Mouse (Mus musculus) adrenal gland, postnatal 10 days (tissue): ENCODE data around the gene Nemp1. TPM values are rescaled to one million over a fixed set of nuclear protein-coding genes. Genes with fewer than 3 reads are reported as not detected.
"Not testable (repeated sequence)": the region's sequence is repeated elsewhere in the genome, so short reads cannot be mapped to it uniquely, and the experiment has no call there.

Experiments used
- DNase-seq: peaks from one replicate; pipeline ENCODE4 v3.0.0; 2021; ENCODE audit warnings: mixed read lengths
- total RNA-seq, 2 experiments: library from RNA; stranded (reverse); gene quantifications; 2 replicates each; pipeline ENCODE4 v1.2.3; 2021

Nemp1 gene
- total RNA-seq, 2 experiments from 2014 or later, result 7.8 to 9.4 TPM

- DNase-seq, result peak; percentile 88
Measured at GRCm38 (mm10) chr10:127643553-127644238, 23.0 kb upstream of the Nemp1 start.

- no peak for DNase-seq
Measured at GRCm38 (mm10) chr10:127645791-127646190, 20.9 kb upstream of the Nemp1 start.

GRCm38 (mm10) chr10:127652906-127653638, 13.6 kb upstream of the Nemp1 start:
- no peak for DNase-seq

- DNase-seq, result no peak
Measured at GRCm38 (mm10) chr10:127654970-127655579, 11.6 kb upstream of the Nemp1 start.

- DNase-seq, result not testable (repeated sequence)
Measured at GRCm38 (mm10) chr10:127657617-127658016, 9.1 kb upstream of the Nemp1 start.

- DNase-seq, result no peak
Measured at GRCm38 (mm10) chr10:127658076-127658475, 8.6 kb upstream of the Nemp1 start.

- DNase-seq, result no peak
Measured at GRCm38 (mm10) chr10:127659551-127659950, 7.2 kb upstream of the Nemp1 start.

- no peak for DNase-seq
Measured at GRCm38 (mm10) chr10:127661291-127661914, 5.3 kb upstream of the Nemp1 start.

- peak; percentile 83 for DNase-seq
Measured at GRCm38 (mm10) chr10:127661915-127662663, 4.6 kb upstream of the Nemp1 start.

- DNase-seq, result peak; percentile 57
Measured at GRCm38 (mm10) chr10:127662666-127663253, 3.9 kb upstream of the Nemp1 start.

GRCm38 (mm10) chr10:127663590-127663989, 3.1 kb upstream of the Nemp1 start:
- DNase-seq, result no peak

GRCm38 (mm10) chr10:127664166-127664565, 2.5 kb upstream of the Nemp1 start:
- no peak for DNase-seq

GRCm38 (mm10) chr10:127664891-127665290, 1.8 kb upstream of the Nemp1 start:
- DNase-seq, result no peak

GRCm38 (mm10) chr10:127665366-127666181, 1.1 kb upstream of the Nemp1 start:
- DNase-seq, result no peak

- peak; percentile 89 for DNase-seq
Measured at GRCm38 (mm10) chr10:127667269-127668092, 780 bp downstream of the Nemp1 start.

- DNase-seq, result peak; percentile 85
Measured at GRCm38 (mm10) chr10:127668093-127669050, 1.7 kb downstream of the Nemp1 start, which contains the start of gene Nab2. TSS of gene Nab2 (minus strand) at chr10:127668568.

- no peak for DNase-seq
Measured at GRCm38 (mm10) chr10:127669170-127669569, 2.5 kb downstream of the Nemp1 start.

GRCm38 (mm10) chr10:127670185-127670584, 3.5 kb downstream of the Nemp1 start:
- DNase-seq, result no peak
